Mouse (Mus musculus): ENCODE data around the gene Gm42674.

Gm42674 gene

DNA sequence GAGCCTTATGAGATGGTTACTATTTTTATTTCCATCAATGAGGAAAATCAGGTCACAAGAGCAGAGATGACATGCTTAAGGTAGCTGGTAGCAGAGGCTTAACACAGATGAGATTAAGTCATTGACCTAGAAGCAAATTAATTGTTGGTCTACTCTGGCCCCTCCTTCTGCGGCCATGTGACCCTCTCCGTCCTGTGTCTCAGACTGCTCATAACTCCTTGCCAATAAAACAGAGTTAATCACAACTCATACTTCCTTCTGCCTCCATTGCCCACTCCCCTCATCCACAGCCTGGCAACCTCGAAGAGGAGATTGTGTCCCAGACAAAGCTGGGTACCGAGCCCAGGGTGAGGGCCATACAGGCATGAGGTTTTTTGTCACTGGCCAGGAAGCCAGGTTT, 3.5 kb upstream of the Gm42674 start:
- peak in 1 of 2 experiments; percentile 32 for DNase-seq (ENCODE audit: low spot score in 2 of 2)

DNA sequence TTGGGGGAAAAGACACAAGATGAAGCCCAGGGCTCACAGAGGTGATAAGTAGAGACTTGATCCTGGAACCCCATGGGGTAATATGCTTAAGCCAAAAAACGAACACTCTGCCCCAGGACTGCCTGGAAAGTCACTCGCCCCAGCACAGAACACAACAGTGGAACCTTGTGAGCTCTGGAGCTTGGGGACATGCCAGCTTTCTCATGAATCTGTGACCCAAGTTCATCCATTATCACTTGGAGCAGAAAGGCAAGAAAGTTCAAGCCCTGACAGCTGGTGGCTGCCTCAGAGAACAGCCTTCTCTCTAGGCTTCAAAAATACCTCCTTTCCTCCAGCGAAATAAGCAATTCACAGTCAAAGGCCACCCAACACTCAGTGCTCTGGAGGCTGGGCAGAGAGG, 2.3 kb upstream of the Gm42674 start:
- DNase-seq (ENCODE audit: low spot score in 2 of 2): no peak

DNA sequence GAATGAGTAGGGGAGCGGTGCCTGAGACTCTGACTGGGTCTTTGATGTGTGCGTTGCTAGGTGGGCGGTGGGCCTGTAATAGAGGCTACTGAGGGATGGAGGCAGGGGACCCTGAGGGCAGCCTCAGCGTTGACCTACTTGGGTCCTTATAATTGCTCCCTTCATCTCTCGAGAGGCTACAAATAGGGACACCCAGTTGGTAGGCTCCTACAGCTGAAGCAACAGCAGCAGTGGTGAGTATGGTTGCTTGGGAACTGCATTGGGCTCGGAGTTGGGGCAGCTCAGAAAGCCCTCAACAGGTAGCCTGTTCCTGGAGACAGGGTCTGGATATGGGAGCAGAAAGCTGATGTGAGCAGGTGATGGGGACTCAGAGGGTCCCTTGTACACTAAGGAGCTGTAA, 1.7 kb upstream of the Gm42674 start:
- DNase-seq (ENCODE audit: low spot score in 2 of 2): no peak

- DNase-seq (ENCODE audit: low spot score in 2 of 2): no peak
Observed at GRCm38 (mm10) chr3:90600458-90601195, 1.1 kb upstream of the Gm42674 start.

DNA sequence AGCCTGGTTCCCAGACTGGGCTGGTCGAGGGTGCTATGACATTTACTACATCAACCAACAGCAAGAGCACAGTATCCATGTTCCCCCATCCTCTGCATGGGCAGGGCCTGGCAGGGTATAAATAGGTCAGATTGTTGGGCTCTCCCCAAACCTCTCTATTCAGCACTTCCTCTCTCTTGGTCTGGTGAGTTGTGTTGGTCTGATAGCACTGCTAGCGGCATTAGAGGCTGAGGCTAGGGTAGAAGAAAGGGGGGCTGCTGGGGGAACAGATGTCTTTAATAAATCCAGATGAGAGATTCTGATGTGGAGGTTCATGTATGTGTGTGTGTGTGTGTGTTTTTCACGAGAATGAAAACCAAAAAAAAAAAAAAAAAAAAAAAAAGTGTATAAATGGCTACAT, 1.9 kb downstream of the Gm42674 start, which contains the start of gene S100a4:
S100a4 (plus strand) TSS at position 149 of the 400 bp plus-strand sequence.
- peak; percentile 47 to 60 for DNase-seq (ENCODE audit: low spot score in 2 of 2)

- peak in 1 of 2 experiments; percentile 42 for DNase-seq (ENCODE audit: low spot score in 2 of 2)
Observed at GRCm38 (mm10) chr3:90604416-90604815, 2.7 kb downstream of the Gm42674 start.

DNA sequence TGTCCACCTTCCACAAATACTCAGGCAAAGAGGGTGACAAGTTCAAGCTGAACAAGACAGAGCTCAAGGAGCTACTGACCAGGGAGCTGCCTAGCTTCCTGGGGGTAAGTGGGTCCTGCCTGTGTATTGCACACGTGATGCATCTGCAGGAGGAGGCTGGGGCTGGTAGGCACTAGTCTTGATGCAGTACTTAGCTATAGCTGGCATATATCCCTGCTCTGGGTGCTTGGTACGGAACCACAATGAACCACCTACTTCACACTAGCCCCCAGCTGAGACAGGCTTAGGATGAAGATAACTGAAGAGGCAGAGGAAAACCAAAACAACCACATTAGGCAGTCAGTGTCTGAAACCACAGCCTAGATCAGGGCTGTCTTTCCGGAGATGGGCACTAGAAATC, 3.3 kb downstream of the Gm42674 start:
- DNase-seq (ENCODE audit: low spot score in 2 of 2): peak; percentile 41 to 62

GRCm38 (mm10) chr3:90605736-90606135, 4.0 kb downstream of the Gm42674 start:
- no peak for DNase-seq (ENCODE audit: low spot score in 2 of 2)

DNA sequence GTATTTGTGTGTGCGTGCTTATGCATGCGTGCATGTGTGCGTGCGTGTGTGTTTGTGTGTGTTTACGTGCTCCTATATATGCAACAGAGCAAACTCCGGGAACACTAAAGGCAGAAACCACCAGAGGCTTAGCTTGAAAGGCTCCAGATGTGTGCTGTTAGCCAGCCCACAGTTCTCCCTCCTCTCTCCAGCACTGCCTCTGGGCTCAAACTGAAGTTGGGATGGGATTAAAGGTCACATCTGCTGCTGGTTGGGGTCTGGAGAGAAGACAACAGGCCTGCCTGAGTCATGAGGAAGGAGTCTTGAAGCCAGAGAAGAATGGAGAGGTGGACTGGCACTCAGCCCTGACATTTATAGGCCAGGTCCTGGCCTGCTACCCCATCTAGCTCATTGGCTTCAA, 4.5 kb downstream of the Gm42674 start:
- no peak for DNase-seq (ENCODE audit: low spot score in 2 of 2)

GRCm38 (mm10) chr3:90607361-90607760, 5.7 kb downstream of the Gm42674 start:
- no peak for DNase-seq (ENCODE audit: low spot score in 2 of 2)

DNA sequence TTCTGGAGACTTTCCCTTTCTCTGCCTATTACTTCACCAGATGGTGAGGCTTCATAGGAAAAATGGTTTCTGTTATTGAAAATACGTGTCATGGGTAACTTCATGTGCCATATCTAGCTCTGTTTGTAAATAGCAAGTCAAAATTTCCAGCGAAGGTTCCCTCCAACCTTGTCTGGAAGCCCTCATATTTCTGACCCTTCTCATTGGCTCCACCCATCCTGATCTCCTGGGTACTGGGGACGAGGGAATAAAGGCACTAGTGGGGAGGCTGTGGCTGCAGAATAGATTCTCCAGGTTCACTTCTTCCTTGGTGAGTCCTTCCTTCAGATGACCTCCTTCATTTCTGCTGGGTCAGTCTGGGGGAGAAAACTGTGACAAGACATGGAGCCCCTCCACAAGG, 6.5 kb downstream of the Gm42674 start, which contains the start of gene S100a5:
S100a5 (plus strand) TSS at position 301 of the 400 bp plus-strand sequence.
- DNase-seq (ENCODE audit: low spot score in 2 of 2): no peak

GRCm38 (mm10) chr3:90609102-90609501, 7.4 kb downstream of the Gm42674 start:
- no peak for DNase-seq (ENCODE audit: low spot score in 2 of 2)

DNA sequence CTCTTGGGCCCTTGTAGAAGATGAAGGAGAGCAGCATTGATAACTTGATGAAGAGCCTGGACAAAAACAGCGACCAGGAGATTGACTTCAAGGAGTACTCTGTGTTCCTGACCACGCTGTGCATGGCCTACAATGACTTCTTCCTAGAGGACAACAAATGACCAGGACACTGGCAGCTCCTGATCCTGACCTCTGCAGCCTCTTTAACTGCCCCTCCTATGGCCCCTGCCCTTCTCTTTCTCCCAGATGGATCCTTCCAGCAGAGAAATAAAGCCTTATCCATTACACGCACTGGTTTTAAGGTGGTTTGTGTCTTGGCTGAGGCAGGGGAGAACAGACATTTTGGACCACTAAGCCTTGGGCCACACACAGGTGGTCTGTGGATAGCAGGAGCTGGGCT, 9.8 kb downstream of the Gm42674 start:
- DNase-seq (ENCODE audit: low spot score in 2 of 2): no peak

- peak in 1 of 2 experiments; percentile 25 for DNase-seq (ENCODE audit: low spot score in 2 of 2)
Observed at GRCm38 (mm10) chr3:90612061-90612460, 10.4 kb downstream of the Gm42674 start.

GRCm38 (mm10) chr3:90612728-90613291, 11.1 kb downstream of the Gm42674 start, which contains the start of gene S100a6:
S100a6 (plus strand) TSS chr3:90612882.
- peak; percentile 78 to 85 for DNase-seq (ENCODE audit: low spot score in 2 of 2)

GRCm38 (mm10) chr3:90613461-90614147, 11.9 kb downstream of the Gm42674 start:
- DNase-seq (ENCODE audit: low spot score in 2 of 2): no peak

- no peak for DNase-seq (ENCODE audit: low spot score in 2 of 2)
Observed at GRCm38 (mm10) chr3:90614148-90614530, 12.4 kb downstream of the Gm42674 start.

DNA sequence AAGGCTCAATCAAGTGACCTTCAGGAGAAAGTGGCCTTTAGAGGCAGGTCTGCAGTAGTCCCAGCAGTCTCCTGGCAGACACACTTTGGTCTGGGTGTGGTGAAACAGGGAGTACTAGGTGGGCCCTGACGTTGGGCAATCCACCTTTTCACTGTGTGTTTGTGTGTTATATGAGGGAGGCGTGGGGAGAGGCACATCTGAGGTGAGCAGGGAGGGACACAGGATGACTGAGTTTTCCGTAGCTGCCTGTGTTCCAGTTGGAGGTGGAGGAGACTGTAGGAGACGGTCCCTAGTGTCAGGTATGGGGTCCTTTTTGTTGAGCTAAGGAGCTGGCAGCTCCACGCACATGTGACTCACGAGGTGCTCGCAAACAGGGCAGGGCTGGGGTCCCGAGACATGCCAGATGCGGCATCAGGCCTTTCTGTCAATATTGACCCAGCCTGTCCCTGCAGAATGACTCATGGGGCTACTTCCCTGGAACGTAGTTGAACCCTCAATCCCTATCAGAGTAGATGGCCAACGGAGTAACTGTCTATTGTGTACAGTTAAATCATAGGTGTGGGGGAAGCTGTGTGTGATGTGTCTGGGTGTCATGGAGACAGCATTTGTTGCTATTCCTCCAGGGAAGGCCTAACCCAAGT, 13.0 kb downstream of the Gm42674 start:
- DNase-seq (ENCODE audit: low spot score in 2 of 2): no peak

- DNase-seq (ENCODE audit: low spot score in 2 of 2): peak; percentile 75 to 82
Observed at GRCm38 (mm10) chr3:90615415-90615814, 13.7 kb downstream of the Gm42674 start.

GRCm38 (mm10) chr3:90615911-90616310, 14.2 kb downstream of the Gm42674 start:
- no peak for DNase-seq (ENCODE audit: low spot score in 2 of 2)

DNA sequence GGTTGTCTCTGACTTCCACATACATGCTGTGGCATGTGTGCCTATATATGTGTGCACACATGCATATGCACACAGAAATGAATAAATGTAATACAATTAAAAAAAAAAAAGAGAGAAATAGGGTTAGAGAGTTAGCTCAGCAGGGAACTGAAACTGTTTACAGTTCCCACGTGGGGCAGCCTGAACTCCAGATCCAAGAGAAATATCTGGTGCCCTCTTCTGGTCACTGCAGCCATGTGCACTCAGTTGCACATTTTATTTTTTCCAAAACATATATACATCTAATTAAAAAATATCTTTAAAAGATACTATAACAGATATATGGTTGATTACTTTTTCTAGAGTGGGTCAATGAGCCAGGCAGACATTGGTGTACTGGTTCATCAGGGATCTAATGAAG, 15.9 kb downstream of the Gm42674 start:
- peak in 1 of 2 experiments; percentile 44 for DNase-seq (ENCODE audit: low spot score in 2 of 2)

- DNase-seq (ENCODE audit: low spot score in 2 of 2): no peak
Observed at GRCm38 (mm10) chr3:90621552-90621951, 19.8 kb downstream of the Gm42674 start.

Measured in natural killer cell, adult 2 months (primary cell).